Mouse (Mus musculus): ENCODE measurements around the gene Stat3. TPM values are rescaled to one million over a fixed set of nuclear protein-coding genes. Genes with fewer than 3 reads are reported as not detected.

The Stat3 gene
- 28.5 and 32.8 TPM in 2 replicates for polyA plus RNA-seq (2015; fragmentation: Nextera tagmentation; extraction: Ambion mirVana)

GRCm38 (mm10) chr11:100939512-100940151 is at the start of gene Stat3:
Gene Stat3, minus strand, starts transcription at chr11:100939540.
- ATAC-seq (ENCODE audit: low read depth) (peak; percentile 99), DNase-seq (peak; percentile 99)
- Histone ChIP-seq H3K36me3 (no peaks in the 10 kb centered on the region), H3K27me3 (no peaks in the 10 kb centered on the region), H3K4me1 (replicated peaks) (peaks cover 51% of the 10 kb centered on the region), H3K4me3 (replicated peaks) (peak within 1 kb of the TSS; percentile 94), H3K4me2 (peak within 1 kb of the TSS; percentile 92), H3K9ac (peak within 1 kb of the TSS; percentile 96), H3K27ac (peak within 1 kb of the TSS; percentile 91), H3K9me3 (replicated peaks) (no peaks in the 10 kb centered on the region)
- WGBS (ENCODE audit: insufficient replicate concordance), result under 1% methylated on average over 29 of the region's 29 CpGs

- no peak overlapping the region for H3K27ac ChIP-seq
- no peaks in the 10 kb centered on the region for H3K9me3 ChIP-seq (replicated peaks)
- no peaks in the 10 kb centered on the region for H3K36me3 ChIP-seq
- DNase-seq, result no peak
- no peak overlapping the region for H3K4me2 ChIP-seq
- H3K4me3 ChIP-seq (replicated peaks), result no peak overlapping the region
- no peak overlapping the region for H3K9ac ChIP-seq
- H3K27me3 ChIP-seq, result peaks cover 7% of the 10 kb centered on the region; the same call in 1 of the 2 replicates
- H3K4me1 ChIP-seq (replicated peaks), result peaks cover 9% of the 10 kb centered on the region
- 46% methylated on average over 3 of the region's 3 CpGs for WGBS (ENCODE audit: insufficient replicate concordance)
- no peak for ATAC-seq (ENCODE audit: low read depth)
Measured at GRCm38 (mm10) chr11:100988674-100989073, 49.3 kb upstream of the Stat3 start.

- Histone ChIP-seq H3K4me1 (replicated peaks) (peaks cover 12% of the 10 kb centered on the region), H3K9ac (no peak overlapping the region), H3K4me3 (replicated peaks) (no peak overlapping the region), H3K27ac (no peak overlapping the region), H3K27me3 (peaks cover 12% of the 10 kb centered on the region; the same call in 1 of the 2 replicates), H3K4me2 (no peak overlapping the region), H3K9me3 (replicated peaks) (no peaks in the 10 kb centered on the region), H3K36me3 (no peaks in the 10 kb centered on the region)
- ATAC-seq (ENCODE audit: low read depth) (no peak), DNase-seq (no peak)
- 57% methylated on average over 3 of the region's 3 CpGs for WGBS (ENCODE audit: insufficient replicate concordance)
Measured at GRCm38 (mm10) chr11:100985607-100986006, 46.3 kb upstream of the Stat3 start.

GRCm38 (mm10) chr11:100983778-100984131 is 44.4 kb upstream of the Stat3 start:
- ATAC-seq (ENCODE audit: low read depth), result no peak
- H3K36me3 ChIP-seq, result no peaks in the 10 kb centered on the region
- H3K4me1 ChIP-seq (replicated peaks), result peaks cover 21% of the 10 kb centered on the region
- H3K27me3 ChIP-seq, result peaks cover 17% of the 10 kb centered on the region; the same call in 1 of the 2 replicates
- no peak for DNase-seq
- H3K9ac ChIP-seq, result no peak overlapping the region
- no peak overlapping the region for H3K4me3 ChIP-seq (replicated peaks)
- H3K27ac ChIP-seq, result no peak overlapping the region
- WGBS (ENCODE audit: insufficient replicate concordance), result 68% methylated on average over 7 of the region's 7 CpGs
- H3K9me3 ChIP-seq (replicated peaks), result no peaks in the 10 kb centered on the region
- no peak overlapping the region for H3K4me2 ChIP-seq

DNA sequence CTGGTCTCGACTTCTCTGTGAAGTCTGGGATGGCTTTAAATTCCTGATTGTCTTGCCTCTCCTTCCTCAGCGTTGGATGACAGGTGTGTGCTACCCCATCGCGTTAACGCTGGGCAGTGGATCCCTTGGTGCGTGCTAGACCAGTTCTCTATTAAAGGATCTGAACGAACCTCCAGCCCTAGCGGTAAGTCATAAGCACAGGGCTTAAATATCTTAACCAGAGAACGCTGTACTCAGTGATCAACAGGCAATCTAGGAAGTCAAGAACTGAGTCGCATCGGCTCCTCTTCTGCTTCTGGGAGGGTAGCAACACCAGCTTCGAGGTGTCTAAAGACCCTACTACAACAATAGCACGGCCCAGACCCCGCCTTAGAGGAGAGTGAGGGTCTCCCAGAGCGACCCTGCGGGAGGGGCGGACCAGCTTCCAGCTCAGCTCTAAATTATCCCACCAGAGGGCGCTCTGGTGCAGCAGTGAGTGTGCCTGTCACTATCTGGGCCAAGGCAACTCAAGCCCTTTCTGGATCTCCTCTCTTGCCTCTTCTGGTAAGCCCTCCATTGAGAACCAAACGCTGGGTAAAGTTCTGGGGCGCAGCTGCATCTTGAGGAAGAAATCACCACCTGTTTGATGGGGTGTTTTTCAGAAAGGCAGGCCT is 43.9 kb upstream of the Stat3 start:
- Histone ChIP-seq H3K9me3 (replicated peaks) (no peaks in the 10 kb centered on the region), H3K9ac (peak overlapping the region; percentile 46), H3K4me2 (peak overlapping the region; percentile 53), H3K36me3 (no peaks in the 10 kb centered on the region), H3K4me1 (replicated peaks) (peaks cover 21% of the 10 kb centered on the region), H3K27ac (no peak overlapping the region), H3K4me3 (replicated peaks) (peak overlapping the region; percentile 34), H3K27me3 (peaks cover 17% of the 10 kb centered on the region; the same call in 1 of the 2 replicates)
- DNase-seq (peak; percentile 60), ATAC-seq (ENCODE audit: low read depth) (peak; percentile 58)
- WGBS (ENCODE audit: insufficient replicate concordance), result 5% methylated on average over 20 of the region's 20 CpGs

GRCm38 (mm10) chr11:100982087-100982486 is 42.7 kb upstream of the Stat3 start:
- Histone ChIP-seq H3K4me1 (replicated peaks) (peaks cover 21% of the 10 kb centered on the region), H3K36me3 (no peaks in the 10 kb centered on the region), H3K4me2 (no peak overlapping the region), H3K9me3 (replicated peaks) (no peaks in the 10 kb centered on the region), H3K27me3 (peaks cover 14% of the 10 kb centered on the region; the same call in 1 of the 2 replicates), H3K4me3 (replicated peaks) (no peak overlapping the region), H3K9ac (no peak overlapping the region), H3K27ac (no peak overlapping the region)
- no peak for DNase-seq
- 38% methylated on average over 8 of the region's 8 CpGs for WGBS (ENCODE audit: insufficient replicate concordance)
- ATAC-seq (ENCODE audit: low read depth), result no peak

GRCm38 (mm10) chr11:100981236-100981635 is 41.9 kb upstream of the Stat3 start:
- no peak overlapping the region for H3K9ac ChIP-seq
- WGBS (ENCODE audit: insufficient replicate concordance), result 71% methylated on average over 3 of the region's 3 CpGs
- no peak overlapping the region for H3K4me2 ChIP-seq
- peaks cover 14% of the 10 kb centered on the region; the same call in 1 of the 2 replicates for H3K27me3 ChIP-seq
- no peaks in the 10 kb centered on the region for H3K9me3 ChIP-seq (replicated peaks)
- peaks cover 19% of the 10 kb centered on the region for H3K4me1 ChIP-seq (replicated peaks)
- no peaks in the 10 kb centered on the region for H3K36me3 ChIP-seq
- H3K27ac ChIP-seq, result no peak overlapping the region
- H3K4me3 ChIP-seq (replicated peaks), result no peak overlapping the region
- DNase-seq (no peak), ATAC-seq (ENCODE audit: low read depth) (no peak)

GRCm38 (mm10) chr11:100980438-100980837 is 41.1 kb upstream of the Stat3 start:
- peak overlapping the region; percentile 71; the same call in 1 of the 2 replicates for H3K27ac ChIP-seq
- no peaks in the 10 kb centered on the region for H3K36me3 ChIP-seq
- peaks cover 14% of the 10 kb centered on the region for H3K4me1 ChIP-seq (replicated peaks)
- no peak overlapping the region for H3K4me2 ChIP-seq
- no peaks in the 10 kb centered on the region for H3K9me3 ChIP-seq (replicated peaks)
- peaks cover 14% of the 10 kb centered on the region; the same call in 1 of the 2 replicates for H3K27me3 ChIP-seq
- no peak for ATAC-seq (ENCODE audit: low read depth)
- DNase-seq, result no peak
- H3K4me3 ChIP-seq (replicated peaks), result no peak overlapping the region
- WGBS (ENCODE audit: insufficient replicate concordance), result 46% methylated on average over 1 of the region's 1 CpGs
- no peak overlapping the region for H3K9ac ChIP-seq

DNA sequence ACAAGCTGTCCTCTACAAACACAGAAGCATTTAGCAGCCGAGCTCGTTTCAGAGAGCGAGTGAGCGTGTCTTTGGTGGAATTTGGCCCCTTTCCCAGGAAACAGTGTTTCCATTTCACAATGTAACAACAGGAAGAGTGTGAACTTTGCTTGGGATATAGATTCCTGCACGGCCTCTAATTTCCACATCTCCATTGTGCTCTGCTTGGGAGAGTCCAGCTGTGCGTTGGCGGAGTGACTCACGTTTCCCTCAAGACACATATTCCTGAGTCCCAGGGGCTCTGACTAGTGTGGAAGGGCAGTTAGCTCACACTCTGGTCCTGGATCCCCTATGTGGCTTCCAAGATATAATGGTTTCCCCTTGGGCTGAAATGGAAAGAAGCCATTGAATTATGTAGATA is 40.5 kb upstream of the Stat3 start:
- WGBS (ENCODE audit: insufficient replicate concordance), result 53% methylated on average over 8 of the region's 8 CpGs
- Histone ChIP-seq H3K9ac (no peak overlapping the region), H3K27ac (peak overlapping the region; percentile 71), H3K4me2 (no peak overlapping the region), H3K36me3 (no peaks in the 10 kb centered on the region), H3K4me1 (replicated peaks) (peaks cover 14% of the 10 kb centered on the region), H3K9me3 (replicated peaks) (no peaks in the 10 kb centered on the region), H3K4me3 (replicated peaks) (no peak overlapping the region), H3K27me3 (peaks cover 14% of the 10 kb centered on the region; the same call in 1 of the 2 replicates)
- no peak for DNase-seq
- peak; percentile 20; the same call in 1 of the 2 replicates for ATAC-seq (ENCODE audit: low read depth)

- Histone ChIP-seq H3K4me3 (replicated peaks) (no peak overlapping the region), H3K27ac (no peak overlapping the region), H3K9ac (no peak overlapping the region), H3K36me3 (no peaks in the 10 kb centered on the region), H3K27me3 (peaks cover 38% of the 10 kb centered on the region), H3K4me2 (no peak overlapping the region), H3K4me1 (replicated peaks) (peaks cover 10% of the 10 kb centered on the region), H3K9me3 (replicated peaks) (no peaks in the 10 kb centered on the region)
- ATAC-seq (ENCODE audit: low read depth) (no peak), DNase-seq (no peak)
- WGBS (ENCODE audit: insufficient replicate concordance), result 58% methylated on average over 7 of the region's 7 CpGs
Measured at GRCm38 (mm10) chr11:100975241-100975640, 35.9 kb upstream of the Stat3 start.

DNA sequence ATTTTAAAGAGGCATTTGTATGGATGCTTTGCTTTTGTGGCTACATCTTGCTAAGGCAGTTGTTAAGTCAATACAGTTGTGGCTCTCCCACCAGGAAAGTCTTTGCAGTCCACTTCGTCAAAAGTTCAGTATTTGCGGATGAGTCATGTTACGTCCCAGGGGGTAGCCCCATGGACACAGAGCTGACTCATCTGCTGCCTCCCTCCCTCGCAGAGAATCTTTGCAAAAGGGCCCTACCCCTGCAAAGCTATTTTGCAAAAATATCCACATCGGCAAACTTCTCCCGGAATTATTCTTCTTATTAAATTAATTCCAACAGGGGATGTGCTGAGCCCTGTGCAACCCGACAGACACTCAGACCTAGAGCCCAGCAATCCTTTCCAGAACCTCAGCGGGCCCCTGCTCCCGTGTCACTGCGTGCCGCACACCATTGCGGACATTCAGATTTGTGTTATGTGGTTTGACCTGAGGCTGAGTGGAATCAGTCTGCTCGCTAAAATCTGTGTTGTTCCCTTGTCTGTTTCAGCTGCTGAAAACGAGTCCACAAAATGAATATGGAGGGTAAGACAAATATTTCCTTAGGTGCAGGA is 35.1 kb upstream of the Stat3 start:
- peaks cover 42% of the 10 kb centered on the region for H3K27me3 ChIP-seq
- H3K27ac ChIP-seq, result no peak overlapping the region
- H3K36me3 ChIP-seq, result no peaks in the 10 kb centered on the region
- no peak for ATAC-seq (ENCODE audit: low read depth)
- no peak overlapping the region for H3K4me3 ChIP-seq (replicated peaks)
- no peaks in the 10 kb centered on the region for H3K9me3 ChIP-seq (replicated peaks)
- 64% methylated on average over 14 of the region's 14 CpGs for WGBS (ENCODE audit: insufficient replicate concordance)
- peaks cover 18% of the 10 kb centered on the region for H3K4me1 ChIP-seq (replicated peaks)
- no peak for DNase-seq
- H3K9ac ChIP-seq, result no peak overlapping the region
- H3K4me2 ChIP-seq, result no peak overlapping the region
